Mouse (Mus musculus) ES-E14 (cell line): ENCODE results near the gene Cntnap2.

Source experiments
- CHD2 ChIP-seq: IDR thresholded peaks from 2 replicates; pipeline ENCODE4 v1.6.1; 2014; ENCODE audit warnings: mild to moderate bottlenecking, low read depth, low read length, inconsistent platforms
- HCFC1 ChIP-seq: IDR thresholded peaks from 2 replicates; pipeline ENCODE4 v1.6.1; 2012; ENCODE audit warnings: low read length, inconsistent platforms, borderline replicate concordance; ENCODE audit not compliant: insufficient read depth
- MAFK ChIP-seq: IDR thresholded peaks from 2 replicates; pipeline ENCODE4 v1.6.1; 2014; ENCODE audit warnings: mild to moderate bottlenecking, low read depth, low read length, inconsistent platforms; ENCODE audit not compliant: insufficient read depth
- ZC3H11A ChIP-seq: IDR thresholded peaks from 2 replicates; pipeline ENCODE4 v1.6.1; 2012; ENCODE audit warnings: low read depth, mild to moderate bottlenecking, inconsistent platforms, low read length, borderline replicate concordance
- ZNF384 ChIP-seq: IDR thresholded peaks from 2 replicates; pipeline ENCODE4 v1.6.1; 2012; ENCODE audit warnings: low read depth, low read length, inconsistent platforms

GRCm38 (mm10) chr6:46866317-46866716 is 1807.2 kb downstream of the Cntnap2 start:
- TF ChIP-seq CHD2 (no peak), ZNF384 (no peak), HCFC1 (no peak), ZC3H11A (no peak), MAFK (no peak)
